Mouse (Mus musculus) limb, embryonic 15.5 days (tissue): ENCODE data around the gene Cdc42bpa. TPM values are rescaled to one million over a fixed set of nuclear protein-coding genes. Genes with fewer than 3 reads are reported as not detected.

ENCODE experiments used
- ATAC-seq: fragments of 200-750 bp; cut with Nextera tagmentation; 2 replicates; pipeline ENCODE4 v1.8.0; 2017; ENCODE audit warnings: low read depth, moderate TSS enrichment; ENCODE audit not compliant: insufficient number of reproducible peaks, low FRiP score, low TSS enrichment
- H3K27ac ChIP-seq: fragments of 300-500 bp; sonication (generic); 2 replicates; pipeline ENCODE4 v1.5.1; 2015; ENCODE audit warnings: moderate library complexity, mild to moderate bottlenecking, inconsistent platforms
- H3K27me3 ChIP-seq: fragments of 300-500 bp; sonication (generic); 2 replicates; pipeline ENCODE4 v1.6.1; 2015; ENCODE audit warnings: inconsistent platforms
- H3K36me3 ChIP-seq: fragments of 300-500 bp; sonication (generic); 2 replicates; pipeline ENCODE4 v1.6.1; 2015; ENCODE audit warnings: inconsistent platforms
- H3K4me1 ChIP-seq: fragments of 300-500 bp; sonication (generic); 2 replicates; pipeline ENCODE4 v1.6.1; 2015; ENCODE audit warnings: inconsistent platforms
- H3K4me2 ChIP-seq: fragments of 300-500 bp; sonication (generic); 2 replicates; pipeline ENCODE4 v1.6.1; 2015; ENCODE audit warnings: mild to moderate bottlenecking, inconsistent platforms
- H3K4me3 ChIP-seq: fragments of 300-500 bp; sonication (generic); 2 replicates; pipeline ENCODE4 v1.5.1; 2015; ENCODE audit warnings: mild to moderate bottlenecking, inconsistent platforms
- H3K9ac ChIP-seq: fragments of 300-500 bp; sonication (generic); 2 replicates; pipeline ENCODE4 v1.6.1; 2015; ENCODE audit warnings: inconsistent platforms
- H3K9me3 ChIP-seq: fragments of 300-500 bp; sonication (generic); 2 replicates; pipeline ENCODE4 v1.6.1; 2016; ENCODE audit warnings: inconsistent platforms
- WGBS: fragments of 180-500 bp; shearing (Covaris S2); methylation state at CpG from one replicate; pipeline ENCODE4 v1.1.7; 2015; 5-methylcytosine and 5-hydroxymethylcytosine counted together
- polyA plus RNA-seq: library from polyadenylated mRNA; unstranded; fragments of >200 nt; fragmentation: Nextera tagmentation; extraction: Ambion mirVana; gene quantifications from 2 replicates; pipeline ENCODE4 v1.2.1, GENCODE M21; 2015

The Cdc42bpa gene
- polyA plus RNA-seq, 1 experiment from 2014 or later = 17.6 TPM

- no peaks in the 10 kb centered on the region for H3K36me3 ChIP-seq
- H3K4me3 ChIP-seq = no peak overlapping the region
- ATAC-seq = no peak
- no peak overlapping the region for H3K4me2 ChIP-seq
- WGBS = 65% methylated on average over 6 of the region's 6 CpGs
- no peaks in the 10 kb centered on the region for H3K27me3 ChIP-seq
- no peak overlapping the region for H3K27ac ChIP-seq
- no peak overlapping the region for H3K9ac ChIP-seq
- no peaks in the 10 kb centered on the region for H3K4me1 ChIP-seq
- no peaks in the 10 kb centered on the region for H3K9me3 ChIP-seq
Observed at GRCm38 (mm10) chr1:180174718-180175117, 214.4 kb downstream of the Cdc42bpa start.

- no peak overlapping the region for H3K27ac ChIP-seq
- WGBS = 34% methylated on average over 3 of the region's 3 CpGs
- H3K4me2 ChIP-seq = no peak overlapping the region
- H3K9me3 ChIP-seq = no peaks in the 10 kb centered on the region
- no peak for ATAC-seq
- no peaks in the 10 kb centered on the region for H3K36me3 ChIP-seq
- no peak overlapping the region for H3K9ac ChIP-seq
- H3K4me1 ChIP-seq = no peaks in the 10 kb centered on the region
- no peak overlapping the region for H3K4me3 ChIP-seq
- no peaks in the 10 kb centered on the region for H3K27me3 ChIP-seq
Observed at GRCm38 (mm10) chr1:180175167-180175566, 214.9 kb downstream of the Cdc42bpa start.

- Histone ChIP-seq H3K4me3 (no peak overlapping the region), H3K27ac (no peak overlapping the region), H3K27me3 (no peaks in the 10 kb centered on the region), H3K9me3 (no peaks in the 10 kb centered on the region), H3K9ac (no peak overlapping the region), H3K4me1 (no peaks in the 10 kb centered on the region), H3K36me3 (no peaks in the 10 kb centered on the region), H3K4me2 (no peak overlapping the region)
- no peak for ATAC-seq
- WGBS = 60% methylated on average over 8 of the region's 8 CpGs
Observed at GRCm38 (mm10) chr1:180175635-180176034, 215.4 kb downstream of the Cdc42bpa start.

GRCm38 (mm10) chr1:180176784-180177183, 216.5 kb downstream of the Cdc42bpa start:
- no peak overlapping the region for H3K9ac ChIP-seq
- no peak for ATAC-seq
- WGBS = 20% methylated on average over 1 of the region's 1 CpGs
- no peak overlapping the region for H3K4me3 ChIP-seq
- no peaks in the 10 kb centered on the region for H3K36me3 ChIP-seq
- no peak overlapping the region for H3K4me2 ChIP-seq
- no peaks in the 10 kb centered on the region for H3K27me3 ChIP-seq
- H3K4me1 ChIP-seq = no peaks in the 10 kb centered on the region
- no peak overlapping the region for H3K27ac ChIP-seq
- H3K9me3 ChIP-seq = no peaks in the 10 kb centered on the region

- ATAC-seq = no peak
- 87% methylated on average over 9 of the region's 9 CpGs for WGBS
Observed at GRCm38 (mm10) chr1:180178340-180178739, 218.1 kb downstream of the Cdc42bpa start.

GRCm38 (mm10) chr1:180179100-180179499, 218.8 kb downstream of the Cdc42bpa start:
- Histone ChIP-seq H3K27ac (no peak overlapping the region), H3K4me2 (no peak overlapping the region), H3K4me3 (no peak overlapping the region), H3K9me3 (no peaks in the 10 kb centered on the region), H3K36me3 (no peaks in the 10 kb centered on the region), H3K27me3 (no peaks in the 10 kb centered on the region), H3K4me1 (no peaks in the 10 kb centered on the region), H3K9ac (no peak overlapping the region)
- ATAC-seq = no peak
- 93% methylated on average over 4 of the region's 4 CpGs for WGBS

More at GRCm38 (mm10) chr1:180178340-180178739, 218.1 kb downstream of the Cdc42bpa start:
- H3K27ac ChIP-seq = no peak overlapping the region
- H3K4me1 ChIP-seq = no peaks in the 10 kb centered on the region
- no peaks in the 10 kb centered on the region for H3K27me3 ChIP-seq
- no peaks in the 10 kb centered on the region for H3K36me3 ChIP-seq
- H3K9ac ChIP-seq = no peak overlapping the region
- H3K4me2 ChIP-seq = no peak overlapping the region
- no peak overlapping the region for H3K4me3 ChIP-seq
- no peaks in the 10 kb centered on the region for H3K9me3 ChIP-seq

GRCm38 (mm10) chr1:180179840-180180239, 219.6 kb downstream of the Cdc42bpa start:
- no peak overlapping the region for H3K27ac ChIP-seq
- 79% methylated on average over 2 of the region's 2 CpGs for WGBS
- no peaks in the 10 kb centered on the region for H3K4me1 ChIP-seq
- no peak for ATAC-seq
- H3K27me3 ChIP-seq = no peaks in the 10 kb centered on the region
- H3K4me3 ChIP-seq = no peak overlapping the region
- no peaks in the 10 kb centered on the region for H3K9me3 ChIP-seq
- H3K36me3 ChIP-seq = no peaks in the 10 kb centered on the region
- no peak overlapping the region for H3K9ac ChIP-seq
- no peak overlapping the region for H3K4me2 ChIP-seq

GRCm38 (mm10) chr1:180181304-180181965, 221.2 kb downstream of the Cdc42bpa start:
- Histone ChIP-seq H3K9me3 (no peaks in the 10 kb centered on the region), H3K4me3 (no peak overlapping the region), H3K4me1 (no peaks in the 10 kb centered on the region), H3K27me3 (no peaks in the 10 kb centered on the region), H3K9ac (no peak overlapping the region), H3K36me3 (no peaks in the 10 kb centered on the region), H3K4me2 (no peak overlapping the region), H3K27ac (no peak overlapping the region)
- no peak for ATAC-seq
- 85% methylated on average over 7 of the region's 7 CpGs for WGBS

GRCm38 (mm10) chr1:180181966-180182319, 221.7 kb downstream of the Cdc42bpa start:
- Histone ChIP-seq H3K4me3 (no peak overlapping the region), H3K27ac (no peak overlapping the region), H3K9me3 (no peaks in the 10 kb centered on the region), H3K9ac (no peak overlapping the region), H3K27me3 (no peaks in the 10 kb centered on the region), H3K4me2 (no peak overlapping the region), H3K4me1 (no peaks in the 10 kb centered on the region), H3K36me3 (no peaks in the 10 kb centered on the region)
- WGBS = 87% methylated on average over 9 of the region's 9 CpGs
- ATAC-seq = no peak

- no peak overlapping the region for H3K27ac ChIP-seq
- no peak overlapping the region for H3K9ac ChIP-seq
- no peaks in the 10 kb centered on the region for H3K4me1 ChIP-seq
- WGBS = 57% methylated on average over 3 of the region's 3 CpGs
- no peak for ATAC-seq
- H3K9me3 ChIP-seq = no peaks in the 10 kb centered on the region
- no peaks in the 10 kb centered on the region for H3K27me3 ChIP-seq
- no peak overlapping the region for H3K4me2 ChIP-seq
- H3K36me3 ChIP-seq = no peaks in the 10 kb centered on the region
- no peak overlapping the region for H3K4me3 ChIP-seq
Observed at GRCm38 (mm10) chr1:180182731-180183130, 222.5 kb downstream of the Cdc42bpa start.

- H3K36me3 ChIP-seq = no peaks in the 10 kb centered on the region
- H3K27ac ChIP-seq = no peak overlapping the region
- no peaks in the 10 kb centered on the region for H3K4me1 ChIP-seq
- ATAC-seq = no peak
- no peaks in the 10 kb centered on the region for H3K9me3 ChIP-seq
- no peak overlapping the region for H3K9ac ChIP-seq
- 84% methylated on average over 6 of the region's 6 CpGs for WGBS
- H3K27me3 ChIP-seq = no peaks in the 10 kb centered on the region
- H3K4me2 ChIP-seq = no peak overlapping the region
- no peak overlapping the region for H3K4me3 ChIP-seq
Observed at GRCm38 (mm10) chr1:180183525-180184159, 223.4 kb downstream of the Cdc42bpa start.

- Histone ChIP-seq H3K27ac (no peak overlapping the region), H3K9ac (no peak overlapping the region), H3K4me2 (no peak overlapping the region), H3K4me3 (no peak overlapping the region), H3K9me3 (no peaks in the 10 kb centered on the region), H3K27me3 (no peaks in the 10 kb centered on the region), H3K36me3 (no peaks in the 10 kb centered on the region), H3K4me1 (no peaks in the 10 kb centered on the region)
- no peak for ATAC-seq
- WGBS = 29% methylated on average over 7 of the region's 7 CpGs
Observed at GRCm38 (mm10) chr1:180184768-180185167, 224.5 kb downstream of the Cdc42bpa start.
